Mouse (Mus musculus): ENCODE measurements around the gene Gm11437.
A peak's percentile ranks its signal among the peaks of the same experiment; 100 is the strongest.

Gene Gm11437

DNA sequence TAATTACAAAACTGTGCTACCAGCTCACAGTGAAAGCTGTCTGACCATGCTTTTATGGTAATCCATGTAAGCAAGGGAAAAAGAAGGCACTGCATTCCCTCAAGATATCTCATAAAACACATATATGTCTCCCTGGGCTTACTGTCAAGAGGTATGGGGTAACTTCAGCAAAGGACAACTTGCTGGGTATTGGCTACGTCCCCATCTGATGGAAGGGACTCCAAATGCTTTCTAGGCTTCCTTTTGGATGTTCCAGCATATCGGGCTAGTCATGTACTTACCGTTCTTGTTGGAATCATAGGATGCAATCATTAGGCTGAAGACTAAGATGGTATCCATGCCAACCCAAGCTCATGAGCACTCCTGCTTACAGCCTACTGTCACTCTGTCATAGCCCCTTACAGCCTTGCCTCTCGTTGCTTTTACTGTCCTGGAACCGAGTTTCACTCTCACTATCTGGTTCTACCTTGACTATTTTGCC is at the start of gene Gm11437:
Gene Gm11437 (minus strand): TSS at position 431 of the 481 bp plus-strand sequence.
- no peak for DNase-seq (ENCODE audit: low read depth, low spot score)

DNA sequence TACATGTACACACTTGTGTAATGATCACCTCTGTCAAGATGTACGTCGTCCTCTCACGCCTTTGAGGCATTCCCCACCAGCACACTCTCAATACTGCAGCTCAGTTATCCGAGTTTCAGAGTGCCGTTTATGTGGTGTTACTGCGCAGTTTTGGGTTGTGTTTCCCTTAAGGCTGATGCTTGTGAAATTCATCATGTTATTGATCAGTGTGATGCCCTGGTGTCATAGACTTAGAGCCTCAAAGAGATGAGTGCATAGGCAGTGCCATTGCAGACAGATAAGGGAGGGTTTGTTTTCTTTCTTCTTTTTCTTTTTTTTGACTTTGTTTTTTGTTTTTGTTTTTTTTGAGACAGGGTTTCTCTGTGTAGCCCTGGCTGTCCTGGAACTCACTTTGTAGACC is 43.6 kb upstream of the Gm11437 start:
- DNase-seq (ENCODE audit: low read depth, low spot score) = no peak

DNA sequence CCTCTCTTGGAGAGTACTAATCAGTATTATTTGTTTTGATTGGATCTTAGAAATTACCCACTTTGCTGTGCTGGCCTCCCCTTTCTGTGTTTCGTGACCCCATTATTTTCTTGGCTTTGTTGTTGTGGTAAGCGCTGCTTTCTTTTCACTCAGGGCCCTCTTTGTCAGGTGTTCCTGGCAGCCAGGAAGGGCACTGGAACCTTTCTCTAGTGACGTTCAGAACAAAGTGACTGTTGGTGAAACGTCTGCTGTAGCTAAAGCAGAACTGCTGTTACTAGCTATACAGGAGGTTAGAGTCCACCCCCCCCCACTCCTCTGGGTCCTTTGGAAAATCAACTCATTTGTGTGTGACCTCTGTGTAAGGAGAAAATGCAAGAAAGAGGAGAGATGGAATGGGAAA is 38.5 kb upstream of the Gm11437 start:
- DNase-seq (ENCODE audit: low read depth, low spot score) = no peak

DNA sequence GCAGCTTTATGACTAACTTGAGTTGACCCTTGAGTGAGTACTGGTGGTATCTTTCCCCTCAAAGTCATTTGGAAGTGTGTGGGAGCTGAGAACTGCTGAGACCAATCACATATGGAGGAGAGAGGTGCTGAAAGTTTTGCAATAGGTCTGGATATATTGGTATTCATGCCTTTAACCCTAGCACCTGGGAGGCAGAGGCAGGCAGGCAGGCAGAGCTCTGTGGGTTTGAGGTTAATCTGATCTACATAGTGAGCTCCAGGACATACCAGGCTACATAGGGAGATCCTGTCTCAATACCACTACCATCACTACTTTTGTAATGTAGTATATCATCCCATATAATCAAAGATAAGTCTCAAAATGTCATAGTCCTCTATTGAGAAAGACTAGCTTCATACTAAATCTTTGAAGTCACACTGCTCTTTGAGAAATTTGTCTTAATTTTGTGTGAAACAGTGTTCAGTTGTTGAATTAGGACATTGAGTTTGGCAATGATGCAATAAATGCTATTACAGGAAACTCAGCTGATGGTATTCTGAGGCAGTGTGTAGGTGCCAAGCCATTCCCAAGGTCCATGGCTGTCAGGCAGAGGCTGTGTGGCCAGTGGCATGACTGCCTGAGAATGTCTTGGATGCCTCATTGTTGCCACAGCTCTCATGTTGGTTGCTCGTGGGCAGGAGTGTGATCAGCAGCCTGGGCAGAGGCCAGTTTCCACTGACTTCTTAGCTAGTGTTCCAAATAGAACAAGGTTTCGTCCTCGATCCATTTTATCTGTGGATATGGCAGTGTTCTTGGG is 30.5 kb upstream of the Gm11437 start:
- DNase-seq (ENCODE audit: low read depth, low spot score) = no peak

DNA sequence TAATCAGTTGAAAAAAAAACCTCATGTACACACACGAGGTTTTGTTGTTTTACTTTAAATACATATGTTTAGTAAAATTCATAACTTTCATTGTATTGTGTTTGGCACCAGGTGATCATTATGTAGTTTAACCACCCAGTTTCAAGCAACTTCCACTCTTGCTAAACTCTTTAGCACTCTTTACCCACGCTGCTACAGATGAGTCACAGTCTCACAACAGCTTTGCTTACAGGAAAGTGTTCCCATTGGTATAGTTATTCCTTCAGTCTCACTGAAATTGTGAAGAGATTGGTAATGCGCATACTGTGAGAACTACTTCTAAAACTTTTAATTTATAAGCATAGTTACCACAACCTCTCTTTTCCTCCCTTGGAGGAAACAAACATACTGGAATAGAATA is 27.5 kb upstream of the Gm11437 start:
- DNase-seq (ENCODE audit: low read depth, low spot score) = peak; percentile 19

DNA sequence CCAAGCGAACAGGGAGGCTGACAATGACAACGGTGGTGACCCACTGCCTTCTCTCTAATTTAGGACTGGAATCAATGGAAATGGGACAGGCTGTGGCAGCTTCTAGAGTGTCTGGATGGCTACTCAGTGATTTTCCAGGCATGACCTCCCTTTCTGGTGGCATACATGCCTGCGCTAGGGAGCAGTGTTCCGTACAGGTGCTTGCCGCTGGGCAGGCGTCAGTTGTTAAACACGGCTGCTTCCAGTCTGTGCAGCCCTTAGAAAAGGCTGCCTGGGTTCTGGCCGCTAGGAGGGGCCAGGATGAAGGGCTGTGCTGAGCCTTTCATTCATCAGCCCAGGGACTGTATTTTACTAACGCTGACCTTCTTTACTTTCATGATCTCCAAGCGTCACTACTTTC is 26.0 kb upstream of the Gm11437 start:
- DNase-seq (ENCODE audit: low read depth, low spot score) = no peak

DNA sequence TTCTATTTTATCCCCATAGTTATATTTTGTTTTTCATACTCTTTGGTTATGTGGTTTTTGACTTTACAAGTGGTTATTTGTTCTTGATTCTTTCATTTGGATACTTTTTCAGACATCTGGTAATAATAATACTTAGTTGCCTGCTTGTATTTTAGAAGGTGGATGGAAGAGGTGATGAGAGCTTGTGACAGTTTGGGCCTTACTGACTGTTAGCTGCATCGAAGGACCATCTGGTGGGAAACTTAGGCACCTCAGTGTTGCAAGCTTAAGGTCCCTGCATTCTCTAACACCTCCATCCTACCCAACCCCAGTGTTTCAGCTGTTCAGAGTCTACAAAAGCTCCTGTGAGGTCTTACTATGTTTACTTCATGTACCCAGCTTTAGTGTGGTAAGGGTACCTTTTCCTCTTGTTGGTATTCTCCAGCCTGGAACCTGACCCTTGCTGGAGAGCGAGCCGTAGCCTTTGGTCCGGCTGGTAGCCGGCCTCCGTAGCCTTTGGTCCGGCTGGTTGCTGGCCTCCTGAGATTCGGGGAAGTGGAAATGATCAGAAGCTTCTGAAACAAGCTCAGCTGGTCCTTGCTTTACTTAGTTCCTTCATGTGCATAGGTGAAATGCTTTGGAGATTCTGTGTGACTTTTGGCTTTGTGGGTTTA is 23.4 kb upstream of the Gm11437 start:
- DNase-seq (ENCODE audit: low read depth, low spot score) = no peak

DNA sequence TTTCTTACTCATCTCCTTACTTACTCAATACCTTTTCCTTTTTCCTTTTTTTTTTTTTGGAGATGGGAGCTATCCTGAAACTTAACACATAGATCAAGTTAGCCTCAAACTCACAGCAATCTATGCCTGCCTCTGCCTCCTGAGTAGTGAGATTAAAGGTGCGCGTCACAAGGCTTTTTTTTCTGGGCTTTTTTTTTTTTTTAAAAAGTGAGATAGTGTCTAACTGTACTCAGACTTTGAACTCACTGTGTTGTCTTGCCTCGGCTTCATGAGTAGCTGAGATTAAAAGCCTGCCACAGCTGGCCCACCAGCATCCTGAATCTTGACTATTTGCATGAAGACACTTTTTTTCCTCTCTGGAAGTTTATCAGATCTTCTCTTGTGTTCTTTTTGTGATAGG is 21.3 kb upstream of the Gm11437 start:
- DNase-seq (ENCODE audit: low read depth, low spot score) = no peak

DNA sequence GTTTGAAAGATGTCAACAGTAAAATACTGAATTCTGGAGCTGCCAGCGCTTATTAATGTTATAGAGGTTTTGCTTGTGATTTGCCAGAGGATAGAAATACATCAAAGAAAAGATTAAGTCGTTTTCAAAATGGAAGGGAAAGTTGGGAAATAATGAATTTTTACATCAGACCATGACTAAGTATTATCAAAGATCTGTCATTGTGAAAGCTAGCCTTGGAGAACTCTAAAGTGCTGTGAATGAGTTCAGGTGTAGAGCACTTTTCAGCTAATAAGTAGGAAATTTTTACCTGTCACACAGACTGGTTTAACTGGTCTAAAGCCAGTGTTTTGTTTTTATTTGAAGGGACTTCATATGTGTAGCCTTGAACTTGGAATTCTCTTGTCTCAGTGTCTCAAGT is 14.0 kb upstream of the Gm11437 start:
- no peak for DNase-seq (ENCODE audit: low read depth, low spot score)

DNA sequence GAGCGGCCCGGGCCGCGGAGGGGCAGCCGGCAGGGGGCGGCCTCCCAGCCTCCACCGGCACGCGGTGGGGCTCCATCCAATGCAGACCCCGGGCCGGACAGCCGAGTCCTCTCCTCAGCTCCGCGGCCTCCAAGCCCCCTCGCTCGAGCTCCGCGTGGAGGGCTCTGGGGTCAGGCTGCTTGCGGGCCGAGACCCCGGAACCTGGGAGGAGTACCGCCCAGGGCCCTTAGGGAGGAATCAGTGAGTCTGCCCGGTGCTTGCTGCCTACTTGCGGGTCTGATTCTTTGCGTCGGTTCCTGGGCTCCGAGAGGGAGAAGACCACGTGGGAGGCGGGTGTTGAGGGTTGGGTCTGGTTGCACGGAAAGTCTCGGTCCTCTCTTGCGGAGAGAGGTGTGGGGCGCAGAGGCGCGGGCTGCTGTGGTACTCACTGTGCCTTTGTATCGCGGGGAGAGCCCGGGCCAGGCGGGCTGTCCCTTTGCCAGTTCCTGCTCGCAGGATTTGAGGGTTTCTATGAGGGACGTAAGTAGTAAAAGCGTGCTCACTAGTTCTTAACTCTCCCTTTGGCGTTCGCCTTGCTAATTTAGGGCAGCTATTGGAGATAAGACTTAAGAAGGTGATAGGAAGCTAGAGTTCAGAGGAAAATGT is 12.8 kb upstream of the Gm11437 start:
- peak; percentile 32 for DNase-seq (ENCODE audit: low read depth, low spot score)

DNA sequence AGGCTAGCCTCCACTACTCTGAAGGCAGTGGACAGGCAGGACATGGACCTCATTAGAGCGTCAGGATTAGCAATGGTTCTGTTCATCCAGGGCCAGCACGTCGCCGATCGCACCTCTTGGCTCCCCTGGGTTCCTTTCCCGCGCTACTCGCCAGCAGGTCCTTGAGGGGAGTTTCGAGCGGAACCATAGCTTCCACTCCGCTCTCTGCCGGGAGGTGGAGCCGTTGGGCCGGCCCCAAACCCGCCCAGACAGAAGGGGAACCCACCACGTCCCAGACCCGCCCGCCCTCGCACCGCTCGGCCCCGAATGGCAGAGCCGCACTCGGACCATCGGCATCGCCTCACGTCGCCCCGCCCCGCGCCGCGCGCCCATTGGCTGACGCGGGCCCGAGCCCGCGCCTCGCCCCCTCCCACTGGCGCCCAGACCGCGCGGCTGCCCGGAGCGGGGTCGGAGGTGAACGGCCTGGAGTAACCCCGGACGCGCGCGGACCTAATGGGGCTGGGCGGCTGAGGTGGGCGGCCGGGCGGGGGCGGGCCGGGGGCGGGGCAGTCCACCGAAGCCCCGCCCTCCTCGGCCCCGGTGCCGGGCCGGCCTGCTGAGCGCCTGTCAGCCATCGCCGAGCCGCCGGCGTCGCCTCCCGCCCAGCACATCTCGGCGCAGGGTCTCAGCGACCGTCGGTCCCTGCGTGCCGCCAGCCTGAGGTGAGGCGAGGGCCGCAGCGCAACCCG is 12.1 kb upstream of the Gm11437 start:
- peak; percentile 67 for DNase-seq (ENCODE audit: low read depth, low spot score)

DNA sequence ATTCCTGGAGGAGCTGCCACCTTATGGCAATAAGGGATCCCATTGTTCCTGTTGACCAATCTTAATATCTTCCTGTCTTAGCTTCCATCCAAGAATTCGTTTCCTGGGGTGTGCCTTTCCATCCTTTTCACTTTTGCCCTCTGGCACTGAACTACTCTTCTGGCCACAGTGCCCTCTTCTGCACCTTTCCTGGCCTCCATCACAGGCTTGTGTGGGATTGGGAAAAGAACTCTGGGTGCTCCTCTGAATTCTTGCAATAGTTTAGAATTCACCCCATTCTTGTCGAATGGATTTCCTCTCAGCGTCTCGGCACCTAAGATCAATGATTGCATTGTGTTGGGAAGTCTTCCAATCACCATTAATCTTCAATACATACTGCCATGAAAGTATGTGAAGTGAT is 11.3 kb upstream of the Gm11437 start:
- no peak for DNase-seq (ENCODE audit: low read depth, low spot score)

DNA sequence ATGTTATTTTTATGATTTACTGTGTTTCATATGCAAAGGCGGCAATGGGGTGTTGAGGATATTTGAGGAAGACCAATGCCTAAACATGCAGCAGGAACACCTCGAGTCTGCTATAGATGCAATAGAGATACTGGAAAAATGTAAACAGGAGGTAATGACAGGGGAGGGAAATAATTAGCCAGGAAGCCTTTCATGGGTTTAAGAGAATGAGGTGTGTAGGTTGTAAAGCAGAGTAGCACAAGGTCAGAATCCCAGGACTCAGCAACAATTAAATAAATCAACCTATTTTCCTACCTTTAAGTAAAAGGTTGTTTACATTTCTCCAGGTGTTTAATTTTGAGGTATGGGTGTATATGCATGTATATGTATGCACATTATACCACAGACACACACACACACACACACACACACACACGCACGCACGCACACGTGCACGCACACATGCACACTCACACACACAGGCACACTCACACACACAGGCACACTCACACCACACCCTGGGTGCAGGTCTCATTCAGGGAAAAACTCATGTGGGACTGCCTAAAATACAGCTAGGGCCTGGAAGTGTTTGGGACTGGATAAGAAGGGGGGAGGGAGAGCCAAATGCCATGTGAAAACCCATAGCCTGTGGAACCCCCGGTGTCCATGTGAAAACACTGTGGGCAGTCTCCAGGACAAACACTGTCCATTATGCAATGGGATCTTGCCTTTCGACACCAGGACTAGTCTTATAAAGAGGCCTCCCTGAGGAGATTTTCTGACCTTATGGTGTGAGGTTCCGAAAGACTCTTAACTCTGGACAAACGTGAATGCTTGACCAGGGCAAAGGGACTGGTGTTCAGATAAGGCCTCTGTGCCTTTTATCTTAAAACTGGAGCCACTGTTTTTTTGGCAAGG is 5.5 kb upstream of the Gm11437 start:
- DNase-seq (ENCODE audit: low read depth, low spot score) = no peak

DNA sequence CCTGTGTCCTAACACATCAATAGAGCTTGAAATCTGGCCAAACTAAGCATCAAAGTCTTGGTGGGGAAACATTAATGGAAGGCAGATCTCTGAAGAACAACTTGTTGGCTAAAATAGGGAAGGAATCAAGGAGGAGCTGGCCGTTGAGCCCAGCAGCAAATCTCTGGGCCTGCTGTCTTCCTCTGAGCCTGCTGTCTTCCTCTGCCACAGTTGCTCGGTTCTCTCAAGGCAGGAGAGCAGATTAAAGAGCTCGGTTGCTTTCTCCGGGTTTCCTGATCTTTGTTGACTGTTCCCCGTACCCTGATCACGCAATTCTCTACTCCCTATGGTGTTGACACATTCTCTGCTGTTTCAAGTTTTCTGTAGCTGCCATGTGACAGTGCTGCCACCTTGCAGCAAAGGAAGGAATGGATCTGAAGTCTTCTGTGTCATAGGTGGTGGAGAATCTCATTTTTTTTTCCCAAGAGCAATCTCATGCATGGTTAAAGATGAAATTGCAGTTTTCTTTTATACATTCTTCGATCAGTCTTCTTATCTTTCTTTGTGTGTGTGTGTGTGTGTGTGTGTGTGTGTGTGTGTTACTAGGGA is 1.5 kb upstream of the Gm11437 start:
- peak; percentile 40 for DNase-seq (ENCODE audit: low read depth, low spot score)

DNA sequence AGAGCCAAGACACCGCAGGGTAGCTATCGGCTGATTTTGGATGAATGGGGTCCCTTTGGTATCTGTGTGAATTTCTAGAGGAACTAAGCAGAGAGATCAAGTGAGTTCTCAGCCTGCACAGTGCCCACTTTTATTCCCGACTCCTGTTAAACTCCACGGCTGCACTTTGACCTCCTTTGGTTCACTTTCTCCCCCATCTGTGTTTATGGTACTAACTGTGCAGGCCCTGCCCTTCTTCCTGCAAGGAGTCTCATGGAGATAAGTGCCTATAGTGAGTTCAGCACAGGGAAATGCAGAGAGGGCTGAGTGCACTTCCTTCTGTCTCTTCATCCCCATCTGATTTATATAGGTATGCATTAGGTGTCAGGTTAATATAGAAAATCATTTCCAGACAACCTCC is 2.7 kb downstream of the Gm11437 start:
- no peak for DNase-seq (ENCODE audit: low read depth, low spot score)

DNA sequence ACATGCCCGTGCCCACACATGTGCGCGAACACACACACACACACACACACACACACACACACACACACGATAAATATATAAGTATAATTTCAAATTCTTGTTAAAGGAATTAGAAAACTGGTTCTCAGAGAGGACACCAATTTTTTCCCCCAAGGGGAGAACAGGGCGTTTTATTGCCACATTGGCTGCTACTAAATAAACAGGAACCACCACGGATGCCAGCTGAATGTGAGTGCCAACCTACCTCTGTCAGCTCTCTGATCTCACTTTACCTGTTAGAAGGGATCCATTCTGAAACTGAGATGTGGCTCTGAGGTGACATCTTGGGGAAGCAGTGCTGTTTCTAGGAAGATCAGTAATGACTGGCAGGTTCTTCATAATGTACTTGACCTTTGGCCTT is 3.2 kb downstream of the Gm11437 start:
- DNase-seq (ENCODE audit: low read depth, low spot score) = no peak

DNA sequence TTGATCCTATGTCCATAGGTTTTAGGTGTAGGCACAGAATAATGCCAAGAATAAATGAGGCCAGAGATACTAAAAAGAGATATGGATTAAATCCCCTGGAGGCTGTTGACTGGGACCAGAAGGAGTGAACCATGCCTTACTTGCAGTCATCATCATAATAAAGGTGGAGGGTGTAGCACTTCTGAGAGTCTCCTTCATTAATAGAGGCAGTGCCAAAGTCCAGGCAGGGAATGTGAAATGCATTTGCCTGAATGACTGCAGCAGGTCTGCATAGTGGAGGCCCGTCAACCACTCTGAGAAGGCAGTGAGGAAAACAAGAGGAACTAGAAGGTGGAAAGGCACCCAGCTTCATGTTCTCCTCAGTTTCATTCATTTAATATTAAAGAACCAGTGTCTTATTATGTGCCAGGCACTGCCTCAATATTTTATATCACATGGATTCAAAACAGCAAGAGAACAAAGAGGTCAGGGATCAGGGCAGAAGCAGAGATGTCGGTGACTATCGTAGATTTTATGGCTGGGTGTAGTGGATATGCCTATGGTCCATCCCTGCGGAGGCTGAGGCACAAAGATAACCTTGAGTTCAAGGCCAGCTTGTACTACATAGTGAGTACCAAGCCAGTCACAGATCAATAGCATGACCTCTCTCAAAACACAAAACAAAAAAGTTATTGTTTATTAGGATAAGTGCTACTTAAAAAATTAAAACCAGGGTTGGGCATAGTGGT is 10.6 kb downstream of the Gm11437 start:
- no peak for DNase-seq (ENCODE audit: low read depth, low spot score)

DNA sequence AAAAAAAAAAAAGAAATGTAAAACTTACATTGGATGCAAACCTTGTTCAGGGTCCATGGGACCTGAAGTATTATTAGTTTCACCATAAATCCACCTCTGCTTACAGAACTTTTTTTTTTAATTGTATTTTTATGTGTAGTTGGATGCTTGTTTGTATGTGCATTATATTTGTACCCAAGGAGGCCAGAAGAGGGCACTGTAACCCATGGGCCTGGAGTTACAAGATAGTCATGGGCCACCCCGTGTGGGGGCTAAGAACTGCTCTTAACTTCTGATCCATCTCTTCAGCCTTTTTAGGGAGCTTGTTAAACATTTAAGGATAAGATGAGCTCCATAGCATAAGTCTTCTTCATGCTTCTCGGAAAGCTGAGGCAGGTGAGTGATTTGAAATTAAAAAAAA is 16.4 kb downstream of the Gm11437 start:
- no peak for DNase-seq (ENCODE audit: low read depth, low spot score)

DNA sequence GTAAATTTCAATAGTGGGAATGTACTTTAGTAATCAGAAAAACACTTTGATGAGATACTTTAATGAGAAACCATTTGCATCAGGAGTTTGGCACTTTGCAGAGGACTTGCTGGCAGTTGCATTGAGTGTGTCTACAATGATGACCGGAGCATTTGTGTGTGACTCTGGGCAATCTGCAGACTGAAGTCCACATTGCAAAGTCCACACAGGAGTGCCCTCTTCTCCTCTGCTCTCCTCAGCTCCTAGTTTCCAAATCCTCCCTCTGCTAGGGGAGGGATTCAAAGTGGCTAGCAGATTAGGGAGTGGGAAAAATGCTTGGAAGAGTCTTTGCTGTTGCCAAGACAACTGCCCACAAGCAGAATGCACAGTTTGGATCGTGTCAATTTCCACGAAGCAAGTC is 21.2 kb downstream of the Gm11437 start:
- no peak for DNase-seq (ENCODE audit: low read depth, low spot score)

DNA sequence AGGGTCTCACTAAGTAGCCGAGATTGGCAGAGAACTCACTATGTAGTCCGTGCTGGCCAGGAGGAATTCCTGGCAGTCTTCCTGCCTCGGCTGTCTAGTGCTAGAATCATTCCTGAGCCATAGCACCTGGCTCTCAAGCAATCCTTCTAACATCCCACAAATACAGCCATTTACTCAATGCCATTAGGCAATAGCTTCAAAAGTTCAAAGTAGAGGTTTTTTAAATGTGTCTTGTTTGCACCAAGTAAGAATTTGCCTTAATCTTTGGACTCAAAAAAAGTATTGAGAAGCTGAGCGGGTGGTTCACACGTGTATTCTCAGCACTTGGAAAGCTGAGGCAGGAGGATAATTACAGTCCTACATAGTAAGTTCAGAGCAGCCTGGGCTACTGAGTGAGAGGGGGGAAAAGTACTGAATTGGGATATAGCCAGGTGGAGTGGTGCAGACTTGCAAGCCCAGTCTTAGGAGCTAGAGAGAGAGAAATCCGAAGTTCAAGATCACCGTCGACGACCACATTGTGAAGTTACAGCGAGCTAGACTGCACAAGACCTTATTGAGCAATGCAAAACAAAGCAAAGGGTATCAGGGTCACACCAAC is 22.0 kb downstream of the Gm11437 start:
- no peak for DNase-seq (ENCODE audit: low read depth, low spot score)
